Mouse (Mus musculus) adrenal gland, adult 2 months (tissue): ENCODE results near the gene Gle1. TPM values are rescaled to one million over a fixed set of nuclear protein-coding genes. Genes with fewer than 3 reads are reported as not detected.

Experiments
- DNase-seq: peaks from one replicate; pipeline ENCODE4 v3.0.0; 2021
- microRNA-seq, 2 experiments: library from miRNA; unstranded; fragments of <30 nt; microRNA quantifications; one replicate each; pipeline ENCODE4 v1.2.0; 2021
- polyA plus RNA-seq: library from polyadenylated mRNA; depleted of rRNA; stranded (reverse); fragments of >200 nt; gene quantifications from 2 replicates; pipeline ENCODE4 v1.2.3, GENCODE M21; 2012; rRNA removed
- total RNA-seq, 2 experiments: library from RNA; stranded (reverse); gene quantifications; 2 replicates each; pipeline ENCODE4 v1.2.3; 2021

The Gle1 gene
- total and polyA plus RNA-seq, 3 experiments, result 12.2 to 33.5 (median 33.0) TPM

DNA sequence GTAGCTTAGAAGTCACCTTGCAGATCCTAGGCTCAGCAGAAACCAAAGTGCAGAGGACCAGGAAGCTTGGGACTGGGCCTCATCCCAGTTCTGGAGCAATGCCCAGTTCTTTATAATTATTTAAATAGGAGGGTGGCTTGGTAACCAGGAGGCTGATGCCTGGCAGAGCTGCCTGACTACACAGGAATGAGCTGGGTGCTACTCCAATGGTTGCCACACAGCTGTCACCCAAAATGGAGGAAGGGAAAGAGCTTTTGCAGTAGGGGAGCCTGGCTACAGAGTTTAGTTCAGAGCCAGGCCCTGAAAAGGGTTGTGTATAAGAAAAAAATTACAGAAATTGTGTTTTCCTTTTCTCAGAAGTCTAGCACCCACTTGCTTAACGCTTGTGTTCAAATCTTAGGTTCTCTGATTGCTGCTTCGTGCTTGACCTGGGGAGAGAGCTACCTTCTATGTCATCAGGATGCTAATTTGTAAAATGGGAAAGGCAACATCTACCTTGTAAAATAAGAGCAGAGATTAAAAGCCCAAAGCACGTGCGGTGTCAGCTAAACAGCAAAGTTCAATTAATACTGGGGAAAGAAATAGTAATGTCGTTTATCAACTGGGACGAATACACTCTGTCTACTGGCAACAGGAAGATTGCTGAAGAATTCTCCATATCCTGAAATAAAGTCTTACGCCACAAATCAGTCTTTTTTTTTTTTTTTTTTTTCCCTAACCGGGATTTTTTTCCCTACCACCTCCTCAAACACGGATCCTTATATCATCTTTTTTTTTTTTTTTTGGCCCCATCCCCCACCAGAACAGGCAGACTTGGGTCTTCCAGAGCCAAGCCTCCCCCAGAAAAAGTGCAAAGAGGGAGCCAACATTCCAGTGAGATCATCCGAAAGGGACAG lies 29.4 kb downstream of the Gle1 start:
- no peak for DNase-seq

DNA sequence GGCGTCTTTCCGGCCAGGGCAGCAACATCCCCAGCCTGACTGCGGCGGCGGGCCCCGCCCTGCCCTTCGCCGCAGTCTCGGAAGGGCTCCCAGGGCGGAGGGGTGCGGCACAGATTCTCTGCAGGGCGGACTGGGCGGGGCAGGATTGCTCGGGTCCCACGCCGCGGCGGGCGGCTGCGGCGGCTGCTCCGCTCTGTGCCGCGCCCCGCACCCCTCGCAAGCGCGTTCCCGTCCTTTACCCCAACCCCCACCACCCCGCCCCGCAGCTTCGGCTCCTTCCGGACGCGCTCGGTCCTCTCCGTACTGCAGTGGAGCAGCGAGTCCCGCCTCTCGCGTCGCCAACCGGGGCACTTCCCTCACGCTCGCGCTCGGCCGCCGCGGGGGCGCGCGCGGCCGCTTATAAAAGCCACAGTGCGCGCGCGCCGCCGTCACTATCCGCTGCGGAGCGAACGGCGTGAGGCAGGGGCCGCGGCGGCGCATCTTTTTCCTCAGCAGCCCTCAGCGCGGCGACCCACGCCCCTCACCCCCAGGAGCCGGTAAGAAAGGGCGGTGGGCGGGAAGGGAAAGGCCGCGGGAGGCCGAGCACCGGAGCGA lies 30.1 kb downstream of the Gle1 start, which contains the start of gene Sptan1:
TSS of gene Sptan1 (plus strand) at position 311 of the 594 bp plus-strand sequence.
- peak; percentile 99 for DNase-seq

DNA sequence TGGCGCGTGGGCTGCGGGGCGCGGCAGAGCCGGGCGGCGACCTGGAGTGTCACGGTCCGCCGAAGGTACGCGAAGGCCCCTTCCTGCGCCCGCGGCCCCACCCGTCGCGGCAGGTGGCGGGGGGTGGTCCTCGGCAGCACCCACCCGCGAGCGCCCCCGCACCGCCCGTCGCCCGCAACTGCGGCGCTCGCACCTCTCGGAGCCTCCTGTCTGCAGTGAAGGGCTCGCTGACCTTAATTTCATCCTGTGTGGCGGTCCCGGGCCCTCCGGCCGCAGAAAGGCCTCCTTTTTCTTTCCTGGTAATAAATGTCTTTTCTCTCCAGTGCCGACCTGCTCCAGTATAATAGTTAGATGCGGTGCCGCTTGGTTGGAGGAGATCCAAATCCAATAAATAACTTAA lies 30.7 kb downstream of the Gle1 start:
- peak; percentile 66 for DNase-seq

DNA sequence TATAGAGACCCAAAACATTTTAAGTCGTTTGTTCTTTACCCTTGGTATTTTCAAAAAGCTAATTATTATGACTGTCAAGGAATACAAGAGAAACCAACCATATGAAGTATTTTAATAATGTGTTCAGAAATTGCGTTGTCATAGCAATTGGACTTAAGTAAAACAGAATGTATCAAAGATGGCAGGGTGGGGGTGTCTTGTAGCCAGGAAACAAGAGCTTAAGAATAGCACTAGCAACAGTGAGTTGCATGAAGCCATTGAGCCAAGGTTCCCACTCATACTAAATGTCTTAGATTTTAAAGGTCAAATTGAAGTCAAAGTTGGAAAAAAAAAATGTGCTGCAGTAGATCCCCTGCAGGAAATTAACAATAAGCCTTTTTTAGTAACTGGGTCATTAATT lies 31.6 kb downstream of the Gle1 start:
- no peak for DNase-seq

DNA sequence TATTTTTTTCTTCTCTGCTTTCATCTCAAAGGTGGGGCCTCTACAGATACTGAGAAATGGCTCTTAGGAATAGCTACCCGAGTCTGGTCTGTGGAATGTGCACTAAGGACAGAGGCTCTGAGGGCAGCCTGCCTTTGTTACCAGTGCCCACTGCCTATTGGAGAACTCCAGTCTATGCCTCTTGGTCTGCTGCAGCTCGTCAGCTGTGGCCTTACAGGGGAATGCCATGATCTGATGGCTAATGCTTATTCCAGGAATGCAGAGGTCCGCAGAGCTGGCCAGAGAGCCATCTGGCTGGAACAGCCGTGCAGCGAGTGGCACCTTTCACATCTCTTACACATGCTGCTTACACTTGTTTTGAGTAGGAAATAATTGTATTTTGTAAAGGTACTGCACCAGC lies 32.5 kb downstream of the Gle1 start:
- no peak for DNase-seq

DNA sequence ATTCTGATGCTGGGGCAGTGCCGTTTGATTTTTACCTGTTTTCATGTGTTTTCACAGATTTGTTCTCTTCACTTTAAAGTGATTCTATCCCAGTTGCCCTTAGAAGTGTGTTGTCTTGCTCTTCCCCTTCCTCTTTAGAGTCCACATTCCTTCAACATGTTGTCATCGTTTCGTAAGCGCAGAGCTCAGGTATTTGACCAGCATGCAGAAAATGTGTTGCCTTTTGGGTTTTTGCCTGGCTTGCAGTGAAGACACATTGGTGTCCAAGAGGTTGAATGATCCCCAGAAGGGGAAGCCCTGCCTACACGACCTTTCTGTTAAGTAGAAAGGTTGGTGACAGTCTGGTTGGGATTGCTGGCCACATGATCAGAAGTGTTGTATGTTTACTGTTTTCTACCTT lies 33.4 kb downstream of the Gle1 start:
- DNase-seq, result no peak

DNA sequence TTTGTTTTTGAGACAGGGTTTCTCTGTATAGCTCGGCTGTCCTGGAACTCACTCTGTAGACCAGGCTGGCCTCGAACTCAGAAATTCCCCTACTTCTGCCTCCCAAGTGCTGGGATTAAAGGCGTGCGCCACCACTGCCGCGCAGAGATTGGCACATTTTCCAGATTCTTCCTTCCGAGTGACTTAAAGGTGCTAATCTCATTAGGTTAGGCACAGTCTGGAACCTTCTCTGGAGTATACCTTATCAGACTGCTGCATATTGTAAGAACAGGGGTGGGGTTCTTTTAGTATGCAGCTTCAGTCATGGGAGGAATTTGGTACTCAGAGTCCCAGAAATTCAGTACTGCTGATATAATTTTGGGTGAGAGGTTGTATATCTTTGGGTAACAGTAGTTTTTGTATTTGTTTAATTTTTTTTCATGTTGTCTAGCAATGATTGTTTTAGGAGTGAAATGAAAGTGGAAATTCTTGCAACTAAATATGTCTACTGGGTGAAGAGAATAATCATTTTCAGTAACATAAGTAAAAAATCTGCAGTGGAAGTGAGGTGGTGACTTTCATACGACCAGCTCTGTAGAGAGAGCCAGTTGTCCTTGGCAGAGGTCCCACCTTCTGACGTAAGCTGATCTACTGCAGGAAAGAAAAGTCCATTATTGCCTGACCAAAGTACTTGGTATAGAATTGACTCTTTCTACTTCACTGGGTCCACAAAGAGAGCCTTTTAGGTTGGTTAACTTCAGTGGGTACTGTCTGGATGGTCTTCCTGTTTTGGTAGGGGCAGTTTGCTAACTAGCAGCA lies 36.8 kb downstream of the Gle1 start:
- peak; percentile 89 for DNase-seq

DNA sequence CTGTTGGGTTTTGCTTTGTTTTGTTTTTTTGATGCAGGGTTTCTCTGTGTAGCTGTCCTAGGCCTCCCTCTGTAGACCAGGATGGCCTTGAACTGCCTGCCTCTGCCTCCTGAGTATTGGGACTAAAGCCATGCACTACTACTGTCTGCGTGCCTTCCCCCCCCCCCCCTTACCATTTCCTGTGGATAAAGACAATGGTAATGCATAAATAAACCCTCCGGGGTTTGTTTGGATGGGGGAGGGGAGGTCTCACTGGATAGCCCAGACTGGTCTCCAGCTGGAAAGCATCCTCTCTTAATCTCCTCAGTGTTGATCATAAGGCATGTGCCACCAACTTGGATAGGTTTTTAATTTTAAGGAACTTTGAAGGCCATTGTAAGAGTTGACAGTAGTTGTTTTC lies 38.3 kb downstream of the Gle1 start:
- DNase-seq, result peak; percentile 24

DNA sequence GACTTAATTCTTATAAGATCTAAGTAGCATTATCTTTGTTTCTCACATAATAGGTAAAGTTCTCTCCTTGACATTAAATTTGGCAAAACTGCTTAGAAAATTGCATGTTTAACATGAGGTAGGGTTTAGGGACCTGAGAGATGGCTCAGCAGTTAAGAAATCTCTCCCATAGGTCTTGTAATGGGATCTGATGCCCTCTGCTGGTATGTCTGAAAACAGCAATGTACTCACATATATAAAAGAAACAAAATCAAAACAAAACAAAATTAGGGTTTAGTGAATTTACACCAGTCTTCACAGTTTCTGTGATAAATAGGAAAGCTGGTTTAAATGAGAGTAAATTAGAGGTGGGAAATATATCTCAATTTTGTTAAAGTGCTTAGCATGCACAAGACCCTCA lies 42.1 kb downstream of the Gle1 start:
- no peak for DNase-seq

DNA sequence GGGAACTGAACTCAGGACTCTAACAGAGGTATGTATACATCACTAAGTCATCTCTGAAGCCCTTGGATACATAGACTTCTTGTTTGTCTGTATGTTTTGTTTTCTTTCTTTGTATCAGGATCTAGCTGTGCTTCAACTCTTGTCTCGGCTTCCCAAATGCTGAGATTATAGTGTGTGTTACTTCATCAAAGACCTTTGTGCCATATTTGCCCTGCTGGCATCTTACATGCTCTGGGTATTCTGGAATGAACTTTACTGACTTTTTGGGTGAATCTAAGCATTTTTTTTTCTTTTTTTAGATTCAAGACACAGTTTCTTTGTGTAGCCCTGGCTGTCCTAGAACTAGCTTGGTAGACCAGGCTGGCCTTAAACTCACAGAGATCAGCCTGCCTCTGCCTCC lies 45.4 kb downstream of the Gle1 start:
- no peak for DNase-seq

DNA sequence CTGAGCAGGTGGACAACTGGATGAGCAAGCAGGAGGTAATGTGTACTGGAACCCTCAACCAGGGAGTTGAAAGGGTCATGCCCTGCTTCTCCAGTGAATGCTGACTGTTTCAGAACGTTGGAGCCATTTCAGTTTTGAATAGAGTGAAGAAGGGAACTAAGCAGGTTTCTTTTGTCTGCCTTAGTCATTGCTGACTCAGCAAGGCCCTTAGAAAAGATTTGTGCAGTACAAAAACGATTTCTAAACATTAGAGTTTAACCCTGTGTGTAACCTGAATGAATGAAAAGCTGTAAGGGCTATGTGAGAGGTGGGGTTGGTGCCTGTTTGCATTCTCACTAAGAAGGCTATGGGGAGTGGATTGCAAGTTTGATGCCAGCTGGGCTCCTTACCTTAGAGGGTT lies 56.7 kb downstream of the Gle1 start:
- no peak for DNase-seq

DNA sequence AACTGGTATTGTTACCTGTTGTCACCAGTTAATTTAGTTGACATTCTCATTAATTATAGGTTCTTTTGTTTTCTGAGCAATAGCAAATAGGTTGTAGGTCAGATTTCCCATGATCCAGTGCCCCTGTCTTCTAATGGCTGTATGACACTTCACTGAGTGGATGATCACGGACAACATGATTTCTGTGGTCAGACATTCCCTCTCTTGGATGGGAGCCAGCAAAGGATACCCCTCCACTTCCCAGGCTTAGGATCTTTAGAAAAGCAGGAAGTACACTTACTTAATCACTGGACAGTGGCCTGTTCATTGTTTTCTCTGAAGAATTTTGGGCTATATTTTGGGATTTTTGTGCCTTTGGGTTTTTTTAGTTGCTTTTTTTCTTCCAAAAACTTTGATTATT lies 73.9 kb downstream of the Gle1 start:
- DNase-seq, result no peak

Small RNA genes within 50 kb of the gene (microRNA-seq; reads per million reads assigned to microRNA genes)
- 0 reads per million in 2 experiments for gene Mir6997

Other genes with a start within 250 kb of the Gle1 start
- not detected for gene Gm13420, start 183.7 kb upstream of the Gle1 start, total RNA-seq
- 0.16 TPM in 1 of 2 replicates, not detected in the other for gene Gm13420, start 183.7 kb upstream of the Gle1 start, polyA plus RNA-seq
- gene Gm13547, start 176.1 kb upstream of the Gle1 start, total RNA-seq, result not detected
- not detected in 2 replicates for gene Gm13547, start 176.1 kb upstream of the Gle1 start, polyA plus RNA-seq
- gene Coq4, start 147.9 kb upstream of the Gle1 start, total RNA-seq, result 10 to 100 TPM; 20.2 to 21.6 TPM
- gene Coq4, start 147.9 kb upstream of the Gle1 start, polyA plus RNA-seq, result 191 and 216 TPM in 2 replicates
- gene Trub2, start 146.9 kb upstream of the Gle1 start, total RNA-seq, result 10 to 100 TPM; 39.3 to 42.8 TPM
- gene Trub2, start 146.9 kb upstream of the Gle1 start, polyA plus RNA-seq, result 25.6 and 30.7 TPM in 2 replicates
- 10 to 100 TPM; 34.6 to 39.4 TPM for gene Slc27a4, start 132.8 kb upstream of the Gle1 start, total RNA-seq
- gene Slc27a4, start 132.8 kb upstream of the Gle1 start, polyA plus RNA-seq, result 40.2 and 49.0 TPM in 2 replicates
- 10 to 100 TPM; 34.0 to 42.8 TPM for gene Urm1, start 115.4 kb upstream of the Gle1 start, total RNA-seq
- 58.9 and 62.1 TPM in 2 replicates for gene Urm1, start 115.4 kb upstream of the Gle1 start, polyA plus RNA-seq
- gene Cercam, start 66.3 kb upstream of the Gle1 start, total RNA-seq, result 10 to 100 TPM in 1 of 2 experiments, 1 to 10 TPM in 1; 5.3 to 19.1 TPM
- 25.3 and 26.6 TPM in 2 replicates for gene Cercam, start 66.3 kb upstream of the Gle1 start, polyA plus RNA-seq
- gene Odf2, start 46.2 kb upstream of the Gle1 start, total RNA-seq, result 10 to 100 TPM; 32.8 to 35.7 TPM
- 27.8 and 29.6 TPM in 2 replicates for gene Odf2, start 46.2 kb upstream of the Gle1 start, polyA plus RNA-seq
- gene Sptan1, start 30.1 kb downstream of the Gle1 start, total RNA-seq, result 100 to 1,000 TPM; 192 to 206 TPM
- 70.2 and 77.0 TPM in 2 replicates for gene Sptan1, start 30.1 kb downstream of the Gle1 start, polyA plus RNA-seq
- gene Wdr34, start 113.5 kb downstream of the Gle1 start, total RNA-seq, result 10 to 100 TPM; 14.7 to 22.0 TPM
- gene Wdr34, start 113.5 kb downstream of the Gle1 start, polyA plus RNA-seq, result 59.2 and 62.5 TPM in 2 replicates
- gene Set, start 122.0 kb downstream of the Gle1 start, total RNA-seq, result 100 to 1,000 TPM; 202 to 236 TPM
- gene Set, start 122.0 kb downstream of the Gle1 start, polyA plus RNA-seq, result 94.3 and 101 TPM in 2 replicates
- gene Pkn3, start 142.3 kb downstream of the Gle1 start, total RNA-seq, result 1 to 10 TPM; 4.7 to 6.2 TPM
- gene Pkn3, start 142.3 kb downstream of the Gle1 start, polyA plus RNA-seq, result 5.5 and 8.8 TPM in 2 replicates
- 10 to 100 TPM; 16.2 to 18.9 TPM for gene Zdhhc12, start 158.2 kb downstream of the Gle1 start, total RNA-seq
- 120 and 123 TPM in 2 replicates for gene Zdhhc12, start 158.2 kb downstream of the Gle1 start, polyA plus RNA-seq
- gene Zer1, start 189.2 kb downstream of the Gle1 start, total RNA-seq, result 10 to 100 TPM; 35.0 to 40.2 TPM
- gene Zer1, start 189.2 kb downstream of the Gle1 start, polyA plus RNA-seq, result 91.0 and 95.5 TPM in 2 replicates
- 10 to 100 TPM; 47.8 to 55.2 TPM for gene Tbc1d13, start 198.3 kb downstream of the Gle1 start, total RNA-seq
- gene Tbc1d13, start 198.3 kb downstream of the Gle1 start, polyA plus RNA-seq, result 60.2 and 69.7 TPM in 2 replicates
- 10 to 100 TPM; 29.2 to 42.5 TPM for gene Endog, start 236.1 kb downstream of the Gle1 start, total RNA-seq
- gene Endog, start 236.1 kb downstream of the Gle1 start, polyA plus RNA-seq, result 134 and 158 TPM in 2 replicates
- 10 to 100 TPM; 18.7 to 23.6 TPM for gene Spout1, start 243.0 kb downstream of the Gle1 start, total RNA-seq
- 28.5 and 36.4 TPM in 2 replicates for gene Spout1, start 243.0 kb downstream of the Gle1 start, polyA plus RNA-seq